Mouse (Mus musculus) MEL (cell line): ENCODE results near the gene Phlda1. TPM values are rescaled to one million over a fixed set of nuclear protein-coding genes. Genes with fewer than 3 reads are reported as not detected.
A peak's percentile ranks its signal among the peaks of the same experiment; 100 is the strongest.

ENCODE experiments used
- DNase-seq: peaks from one replicate; pipeline ENCODE4 v3.0.0; 2011; ENCODE audit warnings: low read depth, low spot score
- H3K27ac ChIP-seq: 2 replicates; pipeline ENCODE4 v1.5.1; 2012; ENCODE audit warnings: low read depth, mild to moderate bottlenecking, control low read depth, low read length, moderate library complexity; ENCODE audit not compliant: control insufficient read depth
- H3K27me3 ChIP-seq, 2 experiments: fragments of 150-350 bp in 1 of 2; sonication (generic) in 1 of 2; 2 replicates each; pipeline ENCODE4 v1.6.1; 2012; ENCODE audit warnings: low read length in 2 of 2, mild to moderate bottlenecking in 2 of 2, improper control_type of control experiment in 1 of 2, moderate library complexity in 1 of 2; ENCODE audit not compliant: insufficient read depth in 2 of 2, control insufficient read depth in 1 of 2
- H3K36me3 ChIP-seq, 2 experiments: 2 replicates each; pipeline ENCODE4 v1.6.1; 2012 to 2014; ENCODE audit warnings: low read length in 2 of 2, improper control_type of control experiment in 1 of 2, inconsistent platforms in 1 of 2, mild to moderate bottlenecking in 1 of 2; ENCODE audit not compliant: insufficient read depth in 2 of 2, control insufficient read depth in 1 of 2
- H3K4me1 ChIP-seq, 2 experiments: fragments of 150-350 bp in 1 of 2; sonication (generic) in 1 of 2; 2 replicates each; pipeline ENCODE4 v1.6.1; 2012; ENCODE audit warnings: low read length in 2 of 2, improper control_type of control experiment in 1 of 2, mild to moderate bottlenecking in 1 of 2; ENCODE audit not compliant: insufficient read depth in 2 of 2, control insufficient read depth in 1 of 2
- H3K4me3 ChIP-seq, 2 experiments: fragments of 150-350 bp in 1 of 2; sonication (generic) in 1 of 2; 2 replicates each; pipeline ENCODE4 v1.5.1; 2012; ENCODE audit warnings: low read depth in 2 of 2, low read length in 2 of 2, mild to moderate bottlenecking in 2 of 2, moderate library complexity in 2 of 2, control low read depth in 1 of 2, improper control_type of control experiment in 1 of 2; ENCODE audit not compliant: control insufficient read depth in 1 of 2, insufficient read depth in 1 of 2
- H3K79me2 ChIP-seq: 2 replicates; pipeline ENCODE4 v1.6.1; 2012; ENCODE audit warnings: mild to moderate bottlenecking, low read length, moderate library complexity; ENCODE audit not compliant: control insufficient read depth, poor library complexity, insufficient read depth
- H3K9ac ChIP-seq: 2 replicates; pipeline ENCODE4 v1.6.1; 2012; ENCODE audit warnings: low read depth, mild to moderate bottlenecking, control low read depth, low read length, moderate library complexity; ENCODE audit not compliant: control insufficient read depth, poor library complexity, severe bottlenecking
- H3K9me3 ChIP-seq: fragments of 150-350 bp; sonication (generic); replicated peaks from 2 replicates; pipeline ENCODE4 v1.6.1; 2012; ENCODE audit warnings: mild to moderate bottlenecking, low read length, improper control_type of control experiment, moderate library complexity; ENCODE audit not compliant: insufficient read depth
- BHLHE40 ChIP-seq: IDR thresholded peaks from 2 replicates; pipeline ENCODE4 v1.6.1; 2012; ENCODE audit warnings: low read depth, mild to moderate bottlenecking, inconsistent platforms, low read length, improper control_type of control experiment, borderline replicate concordance
- CHD1 ChIP-seq: IDR thresholded peaks from 2 replicates; pipeline ENCODE4 v1.6.1; 2012; ENCODE audit warnings: low read depth, mild to moderate bottlenecking, inconsistent platforms, low read length, improper control_type of control experiment
- CHD2 ChIP-seq: IDR thresholded peaks from 2 replicates; pipeline ENCODE4 v1.6.1; 2011; ENCODE audit warnings: low read length, improper control_type of control experiment
- CTCF ChIP-seq, 3 experiments: IDR thresholded peaks in 2 of 3; conservative IDR thresholded peaks in 1 of 3; 2 replicates each; pipeline ENCODE4 v1.5.1; 2011 to 2012; ENCODE audit warnings: low read length in 3 of 3, low read depth in 2 of 3, mild to moderate bottlenecking in 2 of 3, improper control_type of control experiment in 1 of 3, inconsistent platforms in 1 of 3, mixed read lengths in 1 of 3, moderate library complexity in 1 of 3; ENCODE audit not compliant: control insufficient read depth in 1 of 3, insufficient read depth in 1 of 3, poor library complexity in 1 of 3, severe bottlenecking in 1 of 3
- E2F4 ChIP-seq: IDR thresholded peaks from 2 replicates; pipeline ENCODE4 v1.6.1; 2011; ENCODE audit warnings: low read depth, low read length, improper control_type of control experiment, borderline replicate concordance
- ELF1 ChIP-seq: IDR thresholded peaks from 2 replicates; pipeline ENCODE4 v1.6.1; 2014; ENCODE audit warnings: low read depth, mild to moderate bottlenecking, inconsistent platforms, low read length, improper control_type of control experiment, moderate library complexity
- EP300 ChIP-seq, 2 experiments: IDR thresholded peaks; 2 replicates each; pipeline ENCODE4 v1.6.1; 2011; ENCODE audit warnings: improper control_type of control experiment in 2 of 2, low read length in 2 of 2, low read depth in 1 of 2, mild to moderate bottlenecking in 1 of 2
- ETS1 ChIP-seq: IDR thresholded peaks from 2 replicates; pipeline ENCODE4 v1.6.1; 2012; ENCODE audit warnings: low read depth, mild to moderate bottlenecking, inconsistent platforms, low read length, improper control_type of control experiment, moderate library complexity
- GABPA ChIP-seq: IDR thresholded peaks from 2 replicates; pipeline ENCODE4 v1.6.1; 2012; ENCODE audit warnings: low read depth, mild to moderate bottlenecking, inconsistent platforms, low read length, improper control_type of control experiment, moderate library complexity
- GATA1 ChIP-seq: IDR thresholded peaks from 2 replicates; pipeline ENCODE4 v1.6.1; 2011; ENCODE audit warnings: low read depth, low read length, improper control_type of control experiment
- HCFC1 ChIP-seq: IDR thresholded peaks from 2 replicates; pipeline ENCODE4 v1.6.1; 2012; ENCODE audit warnings: low read depth, mild to moderate bottlenecking, inconsistent platforms, low read length, improper control_type of control experiment, moderate library complexity
- KAT2A ChIP-seq: conservative IDR thresholded peaks from 2 replicates; pipeline ENCODE4 v1.6.1; 2012; ENCODE audit warnings: low read depth, low read length, improper control_type of control experiment, inconsistent platforms
- MAFK ChIP-seq: IDR thresholded peaks from 2 replicates; pipeline ENCODE4 v1.6.1; 2011; ENCODE audit warnings: low read depth, mild to moderate bottlenecking, low read length, improper control_type of control experiment, borderline replicate concordance
- MAX ChIP-seq: IDR thresholded peaks from 2 replicates; pipeline ENCODE4 v1.6.1; 2011; ENCODE audit warnings: low read length, improper control_type of control experiment
- MAZ ChIP-seq: IDR thresholded peaks from 2 replicates; pipeline ENCODE4 v1.6.1; 2012; ENCODE audit warnings: low read depth, mild to moderate bottlenecking, inconsistent platforms, low read length, improper control_type of control experiment
- MEF2A ChIP-seq: IDR thresholded peaks from 2 replicates; pipeline ENCODE4 v1.6.1; 2014; ENCODE audit warnings: low read depth, mild to moderate bottlenecking, inconsistent platforms, low read length, improper control_type of control experiment; ENCODE audit not compliant: poor library complexity, insufficient replicate concordance, severe bottlenecking; ENCODE audit errors: extremely low read depth
- MYC ChIP-seq: IDR thresholded peaks from 2 replicates; pipeline ENCODE4 v1.6.1; 2011; ENCODE audit warnings: low read depth, mild to moderate bottlenecking, low read length, improper control_type of control experiment, moderate library complexity
- NELFE ChIP-seq: IDR thresholded peaks from 2 replicates; pipeline ENCODE4 v1.6.1; 2011; ENCODE audit warnings: low read depth, low read length, improper control_type of control experiment
- NRF1 ChIP-seq: IDR thresholded peaks from 2 replicates; pipeline ENCODE4 v1.6.1; 2014; ENCODE audit warnings: low read depth, mild to moderate bottlenecking, inconsistent platforms, low read length, improper control_type of control experiment, moderate library complexity; ENCODE audit not compliant: poor library complexity, insufficient read depth, severe bottlenecking
- POLR2AphosphoS2 ChIP-seq: IDR thresholded peaks from 2 replicates; pipeline ENCODE4 v1.6.1; 2011; ENCODE audit warnings: low read length, improper control_type of control experiment
- POLR2AphosphoS5 ChIP-seq: IDR thresholded peaks from 2 replicates; pipeline ENCODE4 v1.6.1; 2012; ENCODE audit warnings: low read depth, borderline replicate concordance, mild to moderate bottlenecking, inconsistent platforms, low read length, moderate library complexity, mixed read lengths
- RAD21 ChIP-seq: IDR thresholded peaks from 2 replicates; pipeline ENCODE4 v1.6.1; 2011; ENCODE audit warnings: mild to moderate bottlenecking, low read depth, low read length, improper control_type of control experiment
- RCOR1 ChIP-seq: IDR thresholded peaks from 2 replicates; pipeline ENCODE4 v1.6.1; 2012; ENCODE audit warnings: low read depth, mild to moderate bottlenecking, inconsistent platforms, low read length, improper control_type of control experiment
- SIN3A ChIP-seq: IDR thresholded peaks from 2 replicates; pipeline ENCODE4 v1.6.1; 2012; ENCODE audit warnings: low read length, improper control_type of control experiment, inconsistent platforms
- SMC3 ChIP-seq: IDR thresholded peaks from 2 replicates; pipeline ENCODE4 v1.6.1; 2011; ENCODE audit warnings: low read depth, low read length, improper control_type of control experiment
- TCF12 ChIP-seq: IDR thresholded peaks from 2 replicates; pipeline ENCODE4 v1.6.1; 2014; ENCODE audit warnings: low read depth, mild to moderate bottlenecking, inconsistent platforms, low read length, improper control_type of control experiment, moderate library complexity
- USF1 ChIP-seq: IDR thresholded peaks from 2 replicates; pipeline ENCODE4 v1.6.1; 2014; ENCODE audit warnings: low read depth, mild to moderate bottlenecking, inconsistent platforms, low read length, improper control_type of control experiment, moderate library complexity
- USF2 ChIP-seq, 2 experiments: IDR thresholded peaks; 2 replicates each; pipeline ENCODE4 v1.6.1; 2011 to 2012; ENCODE audit warnings: improper control_type of control experiment in 2 of 2, low read length in 2 of 2, borderline replicate concordance in 1 of 2, inconsistent platforms in 1 of 2, low read depth in 1 of 2, mild to moderate bottlenecking in 1 of 2; ENCODE audit not compliant: insufficient read depth in 1 of 2
- ZC3H11A ChIP-seq: IDR thresholded peaks from 2 replicates; pipeline ENCODE4 v1.6.1; 2012; ENCODE audit warnings: low read depth, mild to moderate bottlenecking, inconsistent platforms, low read length, improper control_type of control experiment
- ZKSCAN1 ChIP-seq: IDR thresholded peaks from 2 replicates; pipeline ENCODE4 v1.6.1; 2012; ENCODE audit warnings: low read depth, mild to moderate bottlenecking, inconsistent platforms, low read length, improper control_type of control experiment, moderate library complexity
- ZNF384 ChIP-seq: IDR thresholded peaks from 2 replicates; pipeline ENCODE4 v1.6.1; 2012; ENCODE audit warnings: low read depth, mild to moderate bottlenecking, inconsistent platforms, low read length, improper control_type of control experiment
- polyA plus RNA-seq, 2 experiments: library from polyadenylated mRNA; stranded (reverse) in 1 of 2; unstranded in 1 of 2; fragments of >175 nt in 1 of 2; fragments of >200 nt in 1 of 2; gene quantifications; 2 replicates each; pipeline versions ENCODE4 v1.2.1 to v1.2.4; 2012; ENCODE audit warnings: low replicate concordance in 2 of 2, low read depth in 1 of 2; ENCODE audit not compliant: insufficient read length in 2 of 2, insufficient read depth in 1 of 2, missing spikeins in 1 of 2
- total RNA-seq: library from RNA; depleted of rRNA; stranded (reverse); fragments of 300-350 nt; gene quantifications from 2 replicates; pipeline ENCODE4 v1.2.3, GENCODE M21; 2012

Phlda1 gene
- total and polyA plus RNA-seq, 3 experiments: 0.27 to 3.4 TPM; not detected in 1

GRCm38 (mm10) chr10:111471166-111471565, 34.9 kb upstream of the Phlda1 start (continued):
- peak; percentile 51; the same call in 1 of the 2 replicates for TF ChIP-seq TCF12
- peak; percentile 57 for TF ChIP-seq RCOR1
- peak; percentile 58; the same call in 1 of the 2 replicates for TF ChIP-seq HCFC1
- no peak for TF ChIP-seq ZKSCAN1
- TF ChIP-seq ETS1: peak; percentile 66; the same call in 1 of the 2 replicates
- peak; percentile 65 for TF ChIP-seq NELFE
- TF ChIP-seq MAX: peak; percentile 87
- TF ChIP-seq GABPA: no peak

DNA sequence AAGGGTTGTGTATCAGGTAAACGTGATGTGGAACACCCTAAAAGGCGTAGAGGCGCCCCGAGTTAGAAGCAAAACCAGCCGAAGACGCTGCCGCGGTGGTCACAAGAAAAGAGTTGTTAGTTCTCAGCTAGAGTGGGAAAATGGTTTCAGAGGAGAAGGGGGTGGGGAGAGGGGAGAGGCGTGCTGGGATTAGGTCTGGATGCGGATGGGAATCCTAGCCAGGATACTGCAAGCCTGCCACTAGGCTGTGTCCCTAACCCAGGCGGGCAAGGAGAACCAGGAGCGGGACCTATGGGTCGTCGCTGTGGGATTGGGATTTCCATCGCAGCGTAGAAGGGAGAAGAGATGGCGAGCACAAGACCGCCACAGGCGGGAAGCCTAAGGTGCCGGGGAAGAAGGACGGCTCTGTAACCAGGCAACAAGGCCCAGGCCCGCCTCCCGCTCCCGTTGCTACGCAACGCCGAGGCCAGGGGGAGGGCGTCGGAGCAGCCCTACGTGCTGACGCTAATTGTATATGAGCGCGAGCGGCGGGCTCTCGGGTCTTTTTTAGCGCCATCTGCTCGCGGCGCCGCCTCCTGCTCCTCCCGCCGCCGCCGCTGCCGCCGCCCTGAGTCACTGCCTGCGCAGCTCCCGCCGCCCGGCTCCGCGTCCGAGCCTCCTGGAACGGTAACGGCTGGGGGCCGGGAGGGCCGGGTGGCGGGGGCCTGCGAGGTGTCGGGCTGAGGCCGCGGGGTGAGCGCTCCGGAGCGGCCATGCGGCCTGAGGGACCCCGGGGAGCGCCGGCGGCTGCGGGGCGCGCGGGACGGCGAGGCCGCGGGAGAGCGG, 33.2 kb upstream of the Phlda1 start, which contains the start of gene Nap1l1:
Gene Nap1l1 (plus strand): TSS at position 538 of the 825 bp plus-strand sequence.
- DNase-seq: peak; percentile 97
- Histone ChIP-seq H3K9ac (peak within 1 kb of the TSS; percentile 98), H3K9me3 (no peaks in the 10 kb centered on the region), H3K4me3 (peak within 1 kb of the TSS; percentile 80 to 94), H3K27ac (peak within 1 kb of the TSS; percentile 73), H3K4me1 (peaks cover 26 to 40% of the 10 kb centered on the region in 2 experiments), H3K27me3 (no peaks in the 10 kb centered on the region), H3K79me2 (peaks cover 46% of the 10 kb centered on the region), H3K36me3 (peaks cover 0 to 52% of the 10 kb centered on the region in 2 experiments)
- TF ChIP-seq CTCF (IDR thresholded peaks at IDR 0.05 in 2 of 3, conservative IDR thresholded peaks at IDR 0.05 in 1 of 3; ENCODE audit: control insufficient read depth in 1 of 3, insufficient read depth in 1 of 3, low read depth in 2 of 3, low read length in 3 of 3, poor library complexity in 1 of 3, severe bottlenecking in 1 of 3): no peak
- no peak for TF ChIP-seq BHLHE40
- no peak for TF ChIP-seq CHD2
- no peak; the same call in 1 of the 2 replicates for TF ChIP-seq ETS1
- no peak for TF ChIP-seq USF1
- no peak for TF ChIP-seq ZNF384
- TF ChIP-seq EP300 (IDR thresholded peaks at IDR 0.05; ENCODE audit: low read depth in 1 of 2, low read length in 2 of 2): no peak; a peak in 1 of 4 replicates
- no peak for TF ChIP-seq RAD21
- TF ChIP-seq ELF1: no peak
- TF ChIP-seq GATA1: no peak
- no peak for TF ChIP-seq ZC3H11A
- peak; percentile 40 for TF ChIP-seq SIN3A
- TF ChIP-seq POLR2AphosphoS2: 0 out of 2 replicates have a peak, but pooled peaks have one; percentile 22
- peak; percentile 26; the same call in 1 of the 2 replicates for TF ChIP-seq TCF12
- TF ChIP-seq ZKSCAN1: no peak
- no peak for TF ChIP-seq RCOR1
- TF ChIP-seq MEF2A: no peak
- TF ChIP-seq E2F4: peak; percentile 82; the same call in 1 of the 2 replicates
- peak; percentile 73; the same call in 1 of the 2 replicates for TF ChIP-seq NELFE
- TF ChIP-seq MAFK: no peak
- TF ChIP-seq MAX: no peak
- no peak; the same call in 1 of the 2 replicates for TF ChIP-seq MAZ
- no peak for TF ChIP-seq SMC3
- TF ChIP-seq NRF1: peak; percentile 56; the same call in 1 of the 2 replicates
- TF ChIP-seq HCFC1: peak; percentile 70
- TF ChIP-seq KAT2A: no peak
- no peak for TF ChIP-seq MYC
- TF ChIP-seq POLR2AphosphoS5: no peak
- no peak for TF ChIP-seq USF2 (IDR thresholded peaks at IDR 0.05; ENCODE audit: borderline replicate concordance in 1 of 2, insufficient read depth in 1 of 2, low read depth in 1 of 2, low read length in 2 of 2)
- no peak for TF ChIP-seq CHD1
